Mouse (Mus musculus): ENCODE measurements around the gene Kif3c.

Kif3c gene

GRCm38 (mm10) chr12:3425375-3426341, 60.7 kb downstream of the Kif3c start:
- DNase-seq = peak; percentile 78

- DNase-seq = peak; percentile 99
Measured at GRCm38 (mm10) chr12:3426530-3427034, 61.6 kb downstream of the Kif3c start, which contains the start of gene Asxl2. Gene Asxl2 (plus strand): TSS chr12:3426857.

GRCm38 (mm10) chr12:3427067-3427889, 62.3 kb downstream of the Kif3c start:
- DNase-seq = peak; percentile 84

- peak; percentile 62 for DNase-seq
Measured at GRCm38 (mm10) chr12:3427891-3428775, 63.2 kb downstream of the Kif3c start.

GRCm38 (mm10) chr12:3429681-3430442, 64.9 kb downstream of the Kif3c start:
- peak; percentile 38 for DNase-seq

GRCm38 (mm10) chr12:3430443-3430753, 65.5 kb downstream of the Kif3c start:
- no peak for DNase-seq

GRCm38 (mm10) chr12:3430985-3431384, 66.1 kb downstream of the Kif3c start:
- DNase-seq = no peak

- DNase-seq = no peak
Measured at GRCm38 (mm10) chr12:3433736-3434135, 68.8 kb downstream of the Kif3c start.

GRCm38 (mm10) chr12:3436446-3436845, 71.5 kb downstream of the Kif3c start:
- DNase-seq = no peak

GRCm38 (mm10) chr12:3437815-3438214, 72.9 kb downstream of the Kif3c start:
- DNase-seq = no peak

GRCm38 (mm10) chr12:3440916-3441315, 76.0 kb downstream of the Kif3c start:
- DNase-seq = no peak

GRCm38 (mm10) chr12:3441361-3441760, 76.4 kb downstream of the Kif3c start:
- DNase-seq = no peak

- DNase-seq = no peak
Measured at GRCm38 (mm10) chr12:3453554-3453953, 88.6 kb downstream of the Kif3c start.

All from cerebellum, adult 9-10 months (tissue).